Mouse (Mus musculus) right cerebral cortex, adult 18-20 months (tissue): ENCODE results near the gene Gpc6.
A peak's percentile ranks its signal among the peaks of the same experiment; 100 is the strongest.

Source experiments
- DNase-seq: peaks from one replicate; pipeline ENCODE4 v3.0.0; 2022; ENCODE audit warnings: mixed read lengths

Gene Gpc6

DNA sequence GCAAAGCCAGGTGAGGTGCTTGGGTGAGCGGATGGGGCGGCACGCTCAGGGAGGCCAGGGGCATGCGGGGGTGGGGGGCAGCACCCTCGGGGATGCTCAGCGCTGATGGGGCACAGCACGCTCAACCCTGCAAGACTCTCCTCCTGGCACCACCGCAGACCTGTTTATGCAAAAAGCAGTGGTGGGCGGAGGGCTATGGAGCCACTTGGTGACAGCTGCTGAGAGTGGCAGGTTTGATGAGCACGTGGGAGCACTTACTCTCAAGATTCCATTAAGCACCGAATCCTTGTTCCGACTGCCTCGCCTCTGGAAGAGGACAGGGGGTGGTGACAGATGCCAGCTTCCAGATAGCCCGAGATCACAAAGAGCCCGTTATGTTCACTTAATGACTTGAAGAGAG is 1026.2 kb downstream of the Gpc6 start:
- no peak for DNase-seq

- DNase-seq = no peak
These were observed 1026.6 kb downstream of the Gpc6 start for GRCm38 (mm10) chr14:117951686-117952085.

DNA sequence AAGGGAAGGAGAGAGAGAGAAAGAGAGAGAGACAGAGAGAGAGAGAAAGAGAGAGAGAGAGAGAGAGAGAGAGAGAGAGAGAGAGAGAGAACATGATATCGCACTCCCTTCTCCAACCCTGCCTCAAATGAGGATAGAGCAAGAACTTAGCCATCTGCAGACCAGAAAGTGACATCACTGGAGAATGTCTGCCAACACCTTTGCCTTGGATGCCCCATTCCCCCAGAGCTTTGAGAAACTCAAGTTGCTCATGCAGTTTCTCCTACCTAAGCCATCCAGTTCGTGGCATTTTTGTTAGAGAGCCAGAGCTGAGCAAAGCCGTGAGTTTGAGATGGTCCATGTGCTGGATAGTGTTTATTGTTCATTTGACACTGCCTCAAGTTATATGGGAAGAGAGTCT is 1030.9 kb downstream of the Gpc6 start:
- DNase-seq = no peak

DNA sequence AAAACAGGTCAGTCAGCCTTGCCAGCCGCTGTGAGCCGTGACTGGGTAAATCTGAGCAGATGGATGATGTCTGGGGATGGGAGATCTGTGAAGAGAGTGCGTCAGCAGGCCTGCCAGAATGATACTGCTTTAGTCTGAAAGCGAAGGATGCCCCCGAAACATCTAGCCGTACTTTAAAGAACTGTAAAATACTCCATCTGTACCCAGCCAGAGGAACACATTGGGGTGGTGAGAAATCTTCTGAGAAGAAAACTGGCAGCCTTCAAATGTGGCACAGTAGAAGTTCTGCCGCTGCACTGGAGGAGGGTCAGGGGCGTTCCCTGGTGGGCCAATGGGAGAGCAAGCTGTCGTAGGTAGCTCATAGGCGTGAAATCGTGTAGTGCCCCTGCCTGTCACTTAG is 1033.3 kb downstream of the Gpc6 start:
- DNase-seq = peak; percentile 91

GRCm38 (mm10) chr14:117961267-117961666 is 1036.2 kb downstream of the Gpc6 start:
- DNase-seq = no peak

GRCm38 (mm10) chr14:117961844-117962243 is 1036.7 kb downstream of the Gpc6 start:
- no peak for DNase-seq

DNA sequence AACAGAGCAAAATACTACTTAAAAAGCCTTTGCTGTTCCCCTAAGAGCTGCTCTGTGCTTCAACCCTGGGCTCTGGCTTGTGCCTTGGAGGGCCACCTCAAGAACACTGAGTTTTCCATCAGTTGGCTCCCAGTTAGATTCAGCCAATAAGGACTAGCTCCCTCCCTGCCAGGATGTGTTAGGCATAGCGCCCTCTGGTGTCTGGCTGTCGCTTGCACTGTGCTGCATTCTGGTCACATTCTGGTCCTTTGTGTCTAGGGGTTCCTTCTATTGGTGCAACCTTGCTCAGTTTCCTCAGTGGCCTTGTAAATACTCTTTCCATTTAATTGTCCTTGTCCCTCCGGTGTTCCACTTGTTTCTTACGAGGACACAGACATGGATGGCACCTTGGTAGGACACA is 1037.3 kb downstream of the Gpc6 start:
- no peak for DNase-seq

GRCm38 (mm10) chr14:117972576-117972975 is 1047.5 kb downstream of the Gpc6 start:
- DNase-seq = no peak

- peak; percentile 69 for DNase-seq
These were observed 1056.4 kb downstream of the Gpc6 start for GRCm38 (mm10) chr14:117981532-117981931.

- no peak for DNase-seq
These were observed 1063.3 kb downstream of the Gpc6 start for GRCm38 (mm10) chr14:117988444-117988843.

DNA sequence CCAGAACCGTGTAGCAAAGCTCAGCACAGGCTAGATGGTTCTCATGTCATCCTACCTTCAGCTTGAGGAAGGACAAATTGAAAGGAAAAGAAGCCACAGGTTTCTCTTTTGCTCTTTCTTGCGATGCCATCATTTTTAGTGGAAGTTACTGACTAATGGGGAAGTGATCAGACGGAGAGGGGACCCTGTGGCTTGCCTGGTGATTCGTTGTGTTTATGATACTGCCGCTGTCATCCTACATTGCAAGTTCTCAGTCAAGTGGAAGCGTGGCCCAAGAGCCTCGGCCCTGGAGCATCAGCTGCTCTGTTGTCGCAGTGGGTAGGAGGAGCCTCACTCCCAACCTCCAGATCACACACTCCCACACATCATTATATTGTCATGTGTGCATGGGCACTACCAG is 1065.1 kb downstream of the Gpc6 start:
- no peak for DNase-seq

DNA sequence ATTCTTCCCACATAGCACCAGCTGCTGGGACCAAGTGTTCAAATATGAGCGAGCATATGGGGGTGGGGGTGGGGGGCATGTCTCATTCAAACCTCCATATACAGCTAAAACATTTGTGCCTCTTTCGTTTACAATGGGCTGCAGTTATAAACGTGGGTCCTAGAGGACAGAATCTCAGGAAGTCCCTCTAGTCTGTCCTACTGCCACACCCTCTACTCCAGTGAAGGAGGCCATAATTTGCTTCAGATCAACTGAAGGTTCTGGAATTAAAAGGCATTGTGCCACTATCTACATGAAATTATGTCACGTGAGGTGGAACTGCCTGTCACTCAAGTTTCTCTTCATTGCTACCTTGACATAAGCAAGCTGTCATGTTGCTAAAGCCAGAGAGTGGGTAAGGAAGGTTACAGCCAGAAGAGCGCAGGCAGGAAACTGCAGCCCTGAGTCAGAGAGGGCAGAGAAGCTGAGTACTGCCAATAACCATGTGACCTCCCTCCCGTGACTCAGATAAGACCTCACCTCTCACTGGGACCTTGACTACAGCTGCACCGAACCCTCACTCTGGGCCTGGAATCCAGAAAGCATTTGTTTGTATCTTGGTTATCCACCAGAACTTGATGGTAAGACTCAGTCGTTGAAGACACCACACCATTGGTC is 1067.6 kb downstream of the Gpc6 start:
- no peak for DNase-seq

DNA sequence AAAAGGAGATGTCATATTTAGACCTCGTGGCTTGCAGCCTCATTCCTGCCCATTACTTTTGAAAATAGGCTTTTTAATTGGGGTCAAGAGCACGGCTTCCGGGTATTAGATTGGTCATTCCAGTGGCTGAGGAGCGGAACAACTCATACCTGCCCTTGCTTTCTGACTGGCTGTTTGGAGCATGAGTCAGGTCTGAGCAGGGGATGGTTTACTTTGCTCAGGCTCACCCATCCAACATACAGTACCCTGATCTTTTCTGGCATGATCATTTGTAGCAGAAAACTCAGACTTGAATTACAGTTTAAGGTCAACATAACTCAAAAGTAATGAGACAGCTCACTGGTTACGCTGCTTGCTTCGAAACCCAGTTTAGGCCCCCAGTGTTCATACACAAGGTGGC is 1068.7 kb downstream of the Gpc6 start:
- no peak for DNase-seq

DNA sequence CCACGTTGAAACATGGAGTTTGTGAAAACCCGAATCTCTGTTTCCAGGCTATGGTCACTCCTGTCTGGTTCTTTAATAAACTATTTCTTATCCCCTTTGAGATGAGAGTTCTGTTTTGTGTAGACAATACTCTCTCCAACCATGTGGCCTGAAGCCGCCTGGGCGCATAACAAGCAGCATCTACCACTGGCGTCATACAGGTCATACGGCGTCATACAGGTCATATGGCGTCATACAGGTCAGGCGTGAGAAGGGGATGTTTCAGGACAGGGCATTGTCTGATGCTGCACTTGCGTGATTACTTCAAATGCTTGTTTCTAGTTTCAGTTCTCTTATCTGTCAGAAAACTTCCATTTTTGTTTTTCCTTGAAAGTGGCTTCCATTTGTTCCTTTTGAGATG is 1079.3 kb downstream of the Gpc6 start:
- no peak for DNase-seq

DNA sequence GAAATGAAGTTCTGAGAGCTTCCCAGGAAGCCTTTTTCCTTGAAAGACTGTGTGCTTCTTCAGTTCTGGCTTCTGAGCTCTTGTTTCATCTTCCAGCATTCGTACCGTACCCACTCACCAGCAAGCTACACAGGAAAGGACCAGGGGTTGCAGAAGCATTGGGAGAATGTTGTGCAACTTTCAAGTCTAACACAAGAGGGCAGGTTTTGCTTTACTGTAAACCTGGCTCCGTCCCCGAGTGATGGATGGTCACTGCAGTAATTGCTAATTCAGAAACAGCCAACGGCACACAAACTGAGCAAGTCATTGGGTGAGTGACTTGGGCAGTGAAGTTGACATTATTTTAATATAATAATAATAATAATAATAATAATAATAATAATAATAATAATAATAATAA is 1080.6 kb downstream of the Gpc6 start:
- peak; percentile 63 for DNase-seq

DNA sequence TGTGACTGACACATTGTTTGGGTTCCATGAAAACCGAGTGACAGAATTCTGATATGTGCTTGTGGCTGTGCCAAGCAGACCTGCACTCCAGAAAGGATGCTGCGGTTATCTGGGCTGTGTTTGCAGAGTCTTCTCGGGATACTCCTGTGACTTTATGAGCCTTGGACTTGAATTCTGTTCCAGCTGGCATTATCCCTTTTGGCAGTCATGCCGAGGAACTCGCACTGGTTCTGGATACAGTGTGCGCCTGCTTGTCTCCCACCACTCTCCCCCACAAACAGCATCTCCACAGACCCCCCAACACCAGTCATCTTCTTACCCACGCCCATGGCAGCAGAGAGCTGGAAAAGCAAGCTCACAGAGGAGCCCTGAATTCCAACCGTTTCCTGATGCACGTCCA is 1084.4 kb downstream of the Gpc6 start:
- no peak for DNase-seq

DNA sequence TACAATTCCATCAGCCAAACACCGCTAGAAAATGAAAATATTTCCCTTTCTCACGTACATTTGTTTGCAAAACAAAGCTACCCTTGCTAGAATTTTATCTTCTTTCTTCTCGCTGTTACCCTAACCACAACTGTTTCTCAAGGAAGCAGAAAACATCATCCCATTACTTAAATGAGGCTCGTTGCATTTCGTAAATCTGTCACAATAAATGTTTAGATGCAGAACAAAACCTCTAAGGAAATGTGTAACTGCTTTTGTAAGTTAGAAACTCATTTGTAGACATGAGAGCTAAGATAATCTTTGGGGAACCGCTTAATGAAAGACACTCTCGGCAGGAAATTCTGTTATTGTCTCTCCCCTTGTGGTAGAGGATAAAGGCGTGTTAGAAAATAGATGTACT is 1088.1 kb downstream of the Gpc6 start:
- no peak for DNase-seq

- no peak for DNase-seq
These were observed 1094.2 kb downstream of the Gpc6 start for GRCm38 (mm10) chr14:118019314-118019713.

GRCm38 (mm10) chr14:118021867-118022543 is 1096.9 kb downstream of the Gpc6 start:
- no peak for DNase-seq
